Mouse (Mus musculus): Measurements from ENCODE around the gene Slc5a11. TPM values are rescaled to one million over a fixed set of nuclear protein-coding genes. Genes with fewer than 3 reads are reported as not detected.

Slc5a11 gene
- polyA plus RNA-seq (2017; shearing (Covaris generic)), result under 1 TPM; 0.82 to 0.98 TPM

GRCm38 (mm10) chr7:123214365-123215075, at the start of gene Slc5a11:
Gene Slc5a11 (plus strand): TSS chr7:123214780.

Other genes with a start within 250 kb of the Slc5a11 start
- gene Rbbp6, start 249.1 kb upstream of the Slc5a11 start, polyA plus RNA-seq (2017; shearing (Covaris generic)), result 10 to 100 TPM; 39.2 to 39.5 TPM
- 10 to 100 TPM; 57.8 to 95.6 TPM for gene Tnrc6a, start 90.9 kb upstream of the Slc5a11 start, polyA plus RNA-seq (2017; shearing (Covaris generic))
- 10 to 100 TPM; 30.9 to 39.6 TPM for gene Lcmt1, start 155.0 kb downstream of the Slc5a11 start, polyA plus RNA-seq (2017; shearing (Covaris generic))
- gene Arhgap17, start 155.1 kb downstream of the Slc5a11 start, polyA plus RNA-seq (2017; shearing (Covaris generic)), result 10 to 100 TPM; 40.1 to 43.2 TPM
- gene Aqp8, start 247.5 kb downstream of the Slc5a11 start, polyA plus RNA-seq (2017; shearing (Covaris generic)), result not detected